Mouse (Mus musculus) adrenal gland, postnatal 25 days (tissue): ENCODE data around the gene Cd48. TPM values are rescaled to one million over a fixed set of nuclear protein-coding genes. Genes with fewer than 3 reads are reported as not detected.
"Not testable (repeated sequence)": the region's sequence is repeated elsewhere in the genome, so short reads cannot be mapped to it uniquely, and the experiment has no call there.

Experiments used
- DNase-seq: peaks from one replicate; pipeline ENCODE4 v3.0.0; 2021; ENCODE audit warnings: mixed read lengths
- microRNA-seq, 2 experiments: library from miRNA; unstranded; fragments of <30 nt; microRNA quantifications; one replicate each; pipeline ENCODE4 v1.2.0; 2021
- total RNA-seq: library from RNA; stranded (reverse); gene quantifications from 2 replicates; pipeline ENCODE4 v1.2.3, GENCODE M21; 2021

Gene Cd48
- total RNA-seq, 1 experiment from 2014 or later = 1.6 TPM

DNA sequence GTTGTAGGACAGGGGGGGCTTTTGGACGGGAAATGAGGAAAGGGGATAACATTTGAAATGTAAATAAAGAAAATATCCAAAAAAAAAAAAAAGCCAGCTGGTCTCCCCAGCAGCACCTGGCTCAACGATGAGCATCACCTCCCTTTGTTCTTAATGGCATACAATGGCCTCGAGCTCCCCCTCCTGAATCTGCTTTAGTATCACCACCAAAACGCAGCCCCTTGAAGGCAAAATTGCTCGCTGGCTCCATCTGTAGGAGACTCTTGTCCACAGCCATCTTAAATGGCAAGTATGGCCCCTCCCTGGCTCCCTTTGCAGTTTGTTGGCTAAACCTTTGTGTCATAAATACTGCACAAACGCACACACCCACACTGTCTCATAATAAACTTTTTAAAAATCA is 17.2 kb downstream of the Cd48 start:
- DNase-seq = peak; percentile 3

DNA sequence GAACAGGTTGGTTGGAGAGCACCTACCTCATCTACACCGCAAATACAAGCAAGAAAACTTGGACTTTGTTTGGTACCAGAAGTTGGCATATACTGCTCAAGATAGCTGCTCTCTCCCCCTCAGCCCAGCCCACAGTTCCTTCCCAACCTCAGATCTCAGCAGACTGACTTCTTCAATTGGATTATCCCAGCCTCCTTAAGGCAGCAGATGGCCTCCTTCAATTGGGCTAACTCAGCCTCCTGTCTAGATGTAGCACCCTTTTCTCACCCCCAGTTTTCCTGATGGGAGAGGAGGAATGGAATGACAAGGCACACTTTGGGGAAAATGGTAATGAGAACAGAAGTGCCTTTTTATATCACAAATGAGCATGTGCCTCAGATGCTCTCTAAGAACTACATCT is 31.9 kb downstream of the Cd48 start:
- not testable (repeated sequence) for DNase-seq

DNA sequence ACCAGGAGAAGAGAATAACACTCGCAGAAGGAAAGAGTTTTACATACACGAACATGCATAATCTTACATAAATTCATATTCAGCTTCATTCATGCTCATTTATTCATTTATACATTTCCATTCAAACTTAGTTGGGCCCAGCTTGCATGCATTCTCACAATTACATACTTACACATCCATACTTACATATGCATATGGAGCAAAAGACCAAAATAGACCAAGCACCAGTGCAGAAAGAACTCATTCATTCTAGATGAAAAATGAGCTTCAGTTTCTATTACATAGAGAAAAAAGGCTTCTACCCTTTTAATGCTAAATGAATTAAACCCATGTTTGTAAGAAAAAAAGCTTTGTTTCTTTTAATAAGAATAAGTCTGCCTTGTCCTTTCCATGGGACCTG is 33.6 kb downstream of the Cd48 start:
- DNase-seq = no peak

DNA sequence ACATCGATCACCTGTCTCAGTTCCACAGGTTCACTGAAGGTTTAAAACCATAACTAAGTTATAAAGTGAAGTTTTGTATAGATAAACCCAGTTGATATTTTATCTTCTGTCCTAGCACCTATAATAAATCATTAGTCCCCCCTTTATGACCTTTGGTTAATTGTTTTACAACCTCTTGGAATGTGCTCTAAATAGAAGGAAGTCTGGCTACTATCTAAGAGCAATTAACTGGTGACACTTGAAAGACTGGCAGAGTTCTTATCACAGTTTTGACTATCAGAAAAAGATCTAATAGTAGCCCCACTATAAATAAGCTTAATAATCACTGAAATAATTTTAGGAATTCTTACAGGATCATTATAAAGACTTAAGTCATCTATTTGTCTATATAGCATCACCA is 34.4 kb downstream of the Cd48 start:
- DNase-seq = no peak

DNA sequence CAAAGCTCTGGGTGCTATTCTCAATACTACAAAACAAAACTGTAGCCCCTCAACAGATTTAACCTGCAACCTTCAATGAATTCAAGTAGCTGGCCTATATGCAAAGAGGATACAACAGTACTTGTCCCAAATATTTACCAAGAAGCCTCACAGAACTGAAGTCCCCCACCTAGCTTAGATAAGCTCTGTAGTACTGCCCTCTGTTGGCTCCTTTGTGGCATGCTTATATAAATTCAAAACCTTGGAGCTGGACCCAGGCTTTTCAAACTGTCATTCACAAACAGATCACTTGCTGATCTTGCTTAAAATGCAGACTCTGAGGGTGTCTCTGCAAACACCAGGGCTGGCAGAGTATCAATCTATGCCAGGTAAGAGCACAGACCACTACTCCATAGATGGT is 49.4 kb downstream of the Cd48 start:
- no peak for DNase-seq

DNA sequence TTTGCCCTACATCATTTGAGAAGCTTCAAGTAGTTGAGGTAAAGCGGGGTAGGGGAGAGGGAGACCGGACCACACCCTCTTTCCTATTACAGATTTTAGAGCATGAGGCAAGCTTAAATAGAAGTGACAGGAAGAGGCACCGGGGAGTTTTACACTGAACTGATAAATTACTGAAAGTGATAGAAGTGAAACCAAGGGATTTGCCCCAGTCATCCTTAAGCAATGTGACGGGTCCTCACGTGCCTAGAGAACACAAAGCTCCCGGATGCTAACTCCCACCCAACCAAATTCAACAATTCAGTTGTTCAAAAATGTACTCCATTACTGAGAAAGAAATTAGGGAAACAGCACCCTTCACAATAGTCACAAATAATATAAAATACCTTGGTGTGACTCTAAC is 53.1 kb downstream of the Cd48 start:
- DNase-seq = no peak

DNA sequence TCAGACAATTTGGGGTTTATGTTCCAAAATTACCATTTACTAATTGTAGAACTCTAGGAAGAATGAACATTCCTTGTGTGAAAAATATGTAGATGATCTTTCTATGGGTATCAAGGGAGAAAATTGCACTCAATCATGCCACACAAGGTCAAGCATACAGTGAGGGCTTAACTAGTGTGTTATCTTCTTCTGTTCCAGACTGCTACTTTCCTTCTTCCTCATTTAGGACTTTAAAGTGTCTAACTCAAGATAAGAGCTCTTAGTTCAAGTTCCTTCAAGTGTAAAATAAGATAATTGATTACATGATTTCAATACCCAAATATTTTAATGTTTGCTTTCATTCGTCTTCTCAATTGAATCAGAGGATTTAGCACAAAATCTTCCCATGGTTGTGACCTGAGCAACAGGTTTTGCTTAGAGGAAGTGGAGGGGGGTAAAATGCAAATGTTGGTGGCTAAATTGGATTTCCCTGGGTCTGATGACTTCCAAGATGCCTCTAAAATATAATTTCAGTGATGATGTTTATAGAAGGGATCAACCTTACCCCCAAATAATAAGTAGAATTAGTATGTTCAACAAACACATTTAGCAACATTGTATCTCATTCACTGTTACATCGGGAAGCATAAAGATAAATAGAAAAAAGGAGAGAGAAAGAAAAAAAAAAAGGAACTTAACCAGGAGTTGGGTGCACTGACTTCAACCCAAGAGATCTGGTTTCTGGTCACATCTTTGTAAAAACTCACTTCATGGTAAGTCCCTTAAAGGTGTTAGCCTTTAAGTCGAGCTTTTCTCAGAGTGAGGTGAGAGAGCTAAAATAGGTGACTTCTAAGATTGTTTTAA is 66.5 kb downstream of the Cd48 start:
- no peak for DNase-seq

Small RNA genes lying within 50 kb of the gene (microRNA-seq; reads per million reads assigned to microRNA genes)
- 0 reads per million in 2 experiments for gene Mir7683

Other genes starting within 250 kb of the Cd48 start
- gene F11r, start 244.5 kb upstream of the Cd48 start, total RNA-seq = 40.1 and 59.7 TPM in 2 replicates
- 9.2 and 11.9 TPM in 2 replicates for gene Alyref2, start 178.5 kb upstream of the Cd48 start, total RNA-seq
- gene Itln1, start 146.7 kb upstream of the Cd48 start, total RNA-seq = not detected in 2 replicates
- 0.70 TPM in 1 of 2 replicates, not detected in the other for gene Cd244a, start 122.8 kb upstream of the Cd48 start, total RNA-seq
- 0.48 and 0.67 TPM in 2 replicates for gene Ly9, start 74.6 kb upstream of the Cd48 start, total RNA-seq
- 0.30 TPM in 1 of 2 replicates, not detected in the other for gene Slamf7, start 29.0 kb upstream of the Cd48 start, total RNA-seq
- gene Slamf1, start 85.1 kb downstream of the Cd48 start, total RNA-seq = not detected in 2 replicates
- gene Cd84, start 157.7 kb downstream of the Cd48 start, total RNA-seq = 2.3 and 2.6 TPM in 2 replicates
- gene Gm10521, start 213.7 kb downstream of the Cd48 start, total RNA-seq = 0.18 TPM in 1 of 2 replicates, not detected in the other
- gene Slamf6, start 235.5 kb downstream of the Cd48 start, total RNA-seq = 0.15 TPM in 1 of 2 replicates, not detected in the other